Mouse (Mus musculus): ENCODE results near the gene Rnf41. TPM values are rescaled to one million over a fixed set of nuclear protein-coding genes. Genes with fewer than 3 reads are reported as not detected.

Gene Rnf41
- total RNA-seq (2012; rRNA removed) (25.4 and 28.1 TPM in 2 replicates), polyA plus RNA-seq (2012; ENCODE audit: insufficient read depth in 1 of 2, insufficient read length in 2 of 2, low read depth in 1 of 2, low replicate concordance in 2 of 2, missing spikeins in 1 of 2) (10 to 100 TPM in 1 of 2 experiments, not detected in 1; 27.4 TPM)

- DNase-seq (ENCODE audit: low read depth, low spot score): peak; percentile 98
- Histone ChIP-seq H3K9ac (ENCODE audit: control insufficient read depth, low read depth, low read length, poor library complexity, severe bottlenecking) (peak within 1 kb of the TSS; percentile 88), H3K27ac (ENCODE audit: control insufficient read depth, low read depth, low read length) (peak within 1 kb of the TSS; percentile 89), H3K4me1 (ENCODE audit: control insufficient read depth in 1 of 2, insufficient read depth in 2 of 2, low read length in 2 of 2) (peaks cover 0 to 8% of the 10 kb centered on the region in 2 experiments; a peak in 2 of 4 replicates), H3K4me3 (ENCODE audit: control insufficient read depth in 1 of 2, insufficient read depth in 1 of 2, low read depth in 2 of 2, low read length in 2 of 2) (peak within 1 kb of the TSS; percentile 79 to 91), H3K9me3 (replicated peaks; ENCODE audit: insufficient read depth, low read length) (no peaks in the 10 kb centered on the region), H3K27me3 (ENCODE audit: control insufficient read depth in 1 of 2, insufficient read depth in 2 of 2, low read length in 2 of 2) (no peaks in the 10 kb centered on the region), H3K36me3 (ENCODE audit: control insufficient read depth in 1 of 2, insufficient read depth in 2 of 2, low read length in 2 of 2) (peaks cover 2 to 9% of the 10 kb centered on the region in 2 experiments), H3K79me2 (ENCODE audit: control insufficient read depth, insufficient read depth, low read length, poor library complexity) (peaks cover 32% of the 10 kb centered on the region)
- TF ChIP-seq USF2 (IDR thresholded peaks at IDR 0.05; ENCODE audit: borderline replicate concordance in 1 of 2, insufficient read depth in 1 of 2, low read depth in 1 of 2, low read length in 2 of 2) (no peak), POLR2AphosphoS2 (IDR thresholded peaks at IDR 0.05; ENCODE audit: low read length) (no peak; the same call in 1 of the 2 replicates), MXI1 (IDR thresholded peaks at IDR 0.05; ENCODE audit: low read depth, low read length) (peak; percentile 42; the same call in 1 of the 2 replicates), ELF1 (IDR thresholded peaks at IDR 0.05; ENCODE audit: low read depth, low read length) (peak; percentile 69), NELFE (IDR thresholded peaks at IDR 0.05; ENCODE audit: low read depth, low read length) (peak; percentile 80), TCF12 (IDR thresholded peaks at IDR 0.05; ENCODE audit: low read depth, low read length) (peak; percentile 66), SIN3A (IDR thresholded peaks at IDR 0.05; ENCODE audit: low read length) (peak; percentile 39; the same call in 1 of the 2 replicates), HCFC1 (IDR thresholded peaks at IDR 0.05; ENCODE audit: low read depth, low read length) (peak; percentile 83), POLR2A (IDR thresholded peaks at IDR 0.05; ENCODE audit: control insufficient read depth in 1 of 2, insufficient read depth in 1 of 2, low read depth in 1 of 2, low read length in 2 of 2, poor library complexity in 1 of 2) (peak; percentile 85 to 89), USF1 (IDR thresholded peaks at IDR 0.05; ENCODE audit: low read depth, low read length) (no peak), MEF2A (IDR thresholded peaks at IDR 0.05; ENCODE audit: extremely low read depth, insufficient replicate concordance, low read depth, low read length, poor library complexity, severe bottlenecking) (no peak), TBP (IDR thresholded peaks at IDR 0.05; ENCODE audit: low read depth, low read length) (peak; percentile 93), ZMIZ1 (IDR thresholded peaks at IDR 0.05; ENCODE audit: low read depth, low read length) (peak; percentile 60; the same call in 1 of the 2 replicates)
These were observed at the start of gene Rnf41, which contains the start of gene Nabp2 for GRCm38 (mm10) chr10:128411211-128412054. Gene Rnf41, plus strand, starts transcription at chr10:128411657. Gene Nabp2, minus strand, starts transcription at chr10:128411492.

- Histone ChIP-seq H3K36me3 (ENCODE audit: control insufficient read depth in 1 of 2, insufficient read depth in 2 of 2, low read length in 2 of 2) (peaks cover 7 to 39% of the 10 kb centered on the region in 2 experiments), H3K9me3 (replicated peaks; ENCODE audit: insufficient read depth, low read length) (no peaks in the 10 kb centered on the region), H3K9ac (ENCODE audit: control insufficient read depth, low read depth, low read length, poor library complexity, severe bottlenecking) (no peak overlapping the region), H3K4me1 (ENCODE audit: control insufficient read depth in 1 of 2, insufficient read depth in 2 of 2, low read length in 2 of 2) (peaks cover 6 to 7% of the 10 kb centered on the region in 2 experiments), H3K27me3 (ENCODE audit: control insufficient read depth in 1 of 2, insufficient read depth in 2 of 2, low read length in 2 of 2) (no peaks in the 10 kb centered on the region), H3K79me2 (ENCODE audit: control insufficient read depth, insufficient read depth, low read length, poor library complexity) (no peaks in the 10 kb centered on the region), H3K27ac (ENCODE audit: control insufficient read depth, low read depth, low read length) (no peak overlapping the region), H3K4me3 (ENCODE audit: control insufficient read depth in 1 of 2, insufficient read depth in 1 of 2, low read depth in 2 of 2, low read length in 2 of 2) (no peak overlapping the region)
- no peak for DNase-seq (ENCODE audit: low read depth, low spot score)
- TF ChIP-seq BHLHE40 (IDR thresholded peaks at IDR 0.05; ENCODE audit: borderline replicate concordance, low read depth, low read length): no peak
- TF ChIP-seq NRF1 (IDR thresholded peaks at IDR 0.05; ENCODE audit: insufficient read depth, low read depth, low read length, poor library complexity, severe bottlenecking): no peak
- TF ChIP-seq CHD1 (IDR thresholded peaks at IDR 0.05; ENCODE audit: low read depth, low read length): no peak
- 0 out of 4 replicates have a peak, but pooled peaks of 1 of the 2 experiments have one; percentile 13 for TF ChIP-seq POLR2A (IDR thresholded peaks at IDR 0.05; ENCODE audit: control insufficient read depth in 1 of 2, insufficient read depth in 1 of 2, low read depth in 1 of 2, low read length in 2 of 2, poor library complexity in 1 of 2)
- no peak for TF ChIP-seq MEF2A (IDR thresholded peaks at IDR 0.05; ENCODE audit: extremely low read depth, insufficient replicate concordance, low read depth, low read length, poor library complexity, severe bottlenecking)
- TF ChIP-seq POLR2AphosphoS2 (IDR thresholded peaks at IDR 0.05; ENCODE audit: low read length): 0 out of 2 replicates have a peak, but pooled peaks have one; percentile 29
These were observed 49.6 kb upstream of the Rnf41 start for GRCm38 (mm10) chr10:128361836-128362235.

Data from MEL (cell line).